Comparison of ENCODE assay signal across 9 mouse cellular contexts in genomic region chr5:143625497-143625896, GRCm38 (mm10). TPM values are rescaled to one million over a fixed set of nuclear protein-coding genes. Genes with fewer than 3 reads are reported as not detected.
DNase-seq lines count a peak whose midpoint lies in the region; ATAC-seq and TF ChIP-seq lines count a peak whose summit lies in the region.
"Had no signal": no experiment of that assay in that cellular context is flagged by ENCODE, and none has a peak within 500 bp of the region (broad histone marks: within the 10 kb centered on the region; RNA-seq: fewer than 3 reads in every experiment).

No protein-coding gene starts in this region.

- WGBS in heart, postnatal 0 days = 41% methylated on average over 12 of the region's 12 CpGs
- WGBS in liver, embryonic 16.5 days (ENCODE audit: insufficient replicate concordance) = 29% methylated on average over 12 of the region's 12 CpGs
- 88% methylated on average over 12 of the region's 12 CpGs for WGBS in midbrain, embryonic 14.5 days
- 91% methylated on average over 12 of the region's 12 CpGs for WGBS in forebrain, embryonic 13.5 days

- peak overlapping the region; percentile 56 for H3K9ac ChIP-seq in heart, postnatal 0 days (replicated peaks; ENCODE audit: low read depth, low read length)
- H3K9ac ChIP-seq in liver, embryonic 16.5 days (ENCODE audit: low read depth, low read length) = peak overlapping the region; percentile 72
- H3K9ac ChIP-seq in midbrain, embryonic 14.5 days (replicated peaks; ENCODE audit: low read length) = no peak overlapping the region
- no peak overlapping the region for H3K9ac ChIP-seq in forebrain, embryonic 13.5 days
- H3K9ac ChIP-seq: neural tube, embryonic 13.5 days had no signal

- H3K36me3 ChIP-seq in G1E (replicated peaks) = peaks cover 35% of the 10 kb centered on the region
- H3K36me3 ChIP-seq in heart, postnatal 0 days (replicated peaks; ENCODE audit: control insufficient read depth, insufficient read depth, low read length) = 0 out of 2 replicates have a peak, but pooled peaks cover 4% of the 10 kb centered on the region
- no peaks in the 10 kb centered on the region; the same call in 1 of the 2 replicates for H3K36me3 ChIP-seq in liver, embryonic 16.5 days (ENCODE audit: control insufficient read depth, insufficient read depth)
- H3K36me3 ChIP-seq in midbrain, embryonic 14.5 days (ENCODE audit: control insufficient read depth, insufficient read depth, low read length) = no peaks in the 10 kb centered on the region
- no peaks in the 10 kb centered on the region for H3K36me3 ChIP-seq in forebrain, embryonic 13.5 days (ENCODE audit: poor library complexity, severe bottlenecking)
- H3K36me3 ChIP-seq: neural tube, embryonic 13.5 days had no signal

- H3K9me3 ChIP-seq in G1E (replicated peaks) = peaks cover 3% of the 10 kb centered on the region; the same call in 1 of the 2 replicates
- H3K9me3 ChIP-seq in heart, postnatal 0 days (replicated peaks; ENCODE audit: control insufficient read depth, low read length) = no peaks in the 10 kb centered on the region
- 0 out of 2 replicates have a peak, but pooled peaks cover 4% of the 10 kb centered on the region for H3K9me3 ChIP-seq in liver, embryonic 16.5 days (replicated peaks; ENCODE audit: control insufficient read depth, low read length)
- H3K9me3 ChIP-seq in midbrain, embryonic 14.5 days (ENCODE audit: control insufficient read depth, low read length) = no peaks in the 10 kb centered on the region
- no peaks in the 10 kb centered on the region for H3K9me3 ChIP-seq in forebrain, embryonic 13.5 days (replicated peaks)
- H3K9me3 ChIP-seq: neural tube, embryonic 13.5 days had no signal

- ATAC-seq in G1E (ENCODE audit: extremely low read depth, insufficient number of reproducible peaks, low FRiP score, poor library complexity, severe bottlenecking) = peak; percentile 72
- ATAC-seq in heart, postnatal 0 days (ENCODE audit: insufficient read depth, low read depth) = peak; percentile 34; the same call in 1 of the 2 replicates
- ATAC-seq in liver, embryonic 16.5 days (ENCODE audit: low read depth) = peak; percentile 78
- no peak for ATAC-seq in midbrain, embryonic 14.5 days (ENCODE audit: low FRiP score, low TSS enrichment)
- ATAC-seq in forebrain, embryonic 13.5 days = no peak

- peak overlapping the region; percentile 50 for H3K4me2 ChIP-seq in heart, postnatal 0 days (ENCODE audit: low read depth, low read length)
- peak overlapping the region; percentile 80 for H3K4me2 ChIP-seq in liver, embryonic 16.5 days (ENCODE audit: low read depth, low read length)
- no peak overlapping the region for H3K4me2 ChIP-seq in midbrain, embryonic 14.5 days (ENCODE audit: low read length)
- H3K4me2 ChIP-seq in forebrain, embryonic 13.5 days = no peak overlapping the region
- H3K4me2 ChIP-seq: neural tube, embryonic 13.5 days had no signal

- H3K4me3 ChIP-seq in G1E (ENCODE audit: low read depth, low read length) = peak overlapping the region; percentile 71
- peak overlapping the region; percentile 22 for H3K4me3 ChIP-seq in heart, postnatal 0 days (ENCODE audit: low read depth, low read length)
- H3K4me3 ChIP-seq in liver, embryonic 16.5 days (ENCODE audit: low read depth, low read length) = peak overlapping the region; percentile 64
- H3K4me3 ChIP-seq in midbrain, embryonic 14.5 days (replicated peaks; ENCODE audit: low read depth, low read length) = no peak overlapping the region
- H3K4me3 ChIP-seq in forebrain, embryonic 13.5 days = no peak overlapping the region
- H3K4me3 ChIP-seq: neural tube, embryonic 13.5 days had no signal

- no peak for TF ChIP-seq EP300 in heart, postnatal 0 days (IDR thresholded peaks at IDR 0.05; ENCODE audit: low read depth)

- peak; percentile 35 for DNase-seq in G1E (ENCODE audit: low spot score)
- peak; percentile 56 for DNase-seq in adrenal gland, postnatal 25 days
- peak; percentile 53 for DNase-seq in heart, postnatal 0 days (ENCODE audit: low spot score)
- DNase-seq in frontal cortex, postnatal 25 days (ENCODE audit: low spot score in 2 of 2) = no peak
- no peak for DNase-seq in Muller cell, postnatal 12 days (ENCODE audit: inconsistent ontology term)
- no peak for DNase-seq in midbrain, embryonic 14.5 days

- TF ChIP-seq CTCF in G1E (IDR thresholded peaks at IDR 0.05; ENCODE audit: low read depth, low read length) = no peak
- no peak for TF ChIP-seq CTCF in heart, postnatal 0 days (IDR thresholded peaks at IDR 0.05; ENCODE audit: low read depth)

- H3K27ac ChIP-seq in heart, postnatal 0 days (ENCODE audit: low read depth) = peak overlapping the region; percentile 86
- H3K27ac ChIP-seq in liver, embryonic 16.5 days (ENCODE audit: low read length) = peak overlapping the region; percentile 96
- no peak overlapping the region for H3K27ac ChIP-seq in midbrain, embryonic 14.5 days (replicated peaks; ENCODE audit: low read depth, low read length)
- H3K27ac ChIP-seq in forebrain, embryonic 13.5 days = no peak overlapping the region

- peaks cover 67% of the 10 kb centered on the region for H3K4me1 ChIP-seq in G1E (ENCODE audit: insufficient read depth, low read depth, low read length)
- peaks cover 37% of the 10 kb centered on the region for H3K4me1 ChIP-seq in heart, postnatal 0 days (ENCODE audit: control insufficient read depth, insufficient read depth)
- H3K4me1 ChIP-seq in liver, embryonic 16.5 days (ENCODE audit: control insufficient read depth, low read depth, low read length) = peaks cover 53% of the 10 kb centered on the region
- peaks cover 32% of the 10 kb centered on the region; the same call in 1 of the 2 replicates for H3K4me1 ChIP-seq in midbrain, embryonic 14.5 days (ENCODE audit: control insufficient read depth, insufficient read depth, low read length)
- peaks cover 20% of the 10 kb centered on the region for H3K4me1 ChIP-seq in forebrain, embryonic 13.5 days

- no peaks in the 10 kb centered on the region for H3K27me3 ChIP-seq in G1E (ENCODE audit: insufficient read depth, low read length)
- no peaks in the 10 kb centered on the region for H3K27me3 ChIP-seq in heart, postnatal 0 days (ENCODE audit: control insufficient read depth, insufficient read depth, low read length)
- no peaks in the 10 kb centered on the region for H3K27me3 ChIP-seq in liver, embryonic 16.5 days (ENCODE audit: control insufficient read depth, insufficient read depth, low read depth, low read length)
- no peaks in the 10 kb centered on the region for H3K27me3 ChIP-seq in midbrain, embryonic 14.5 days (ENCODE audit: control insufficient read depth, insufficient read depth, low read length)
- no peaks in the 10 kb centered on the region for H3K27me3 ChIP-seq in forebrain, embryonic 13.5 days
- H3K27me3 ChIP-seq: neural tube, embryonic 13.5 days had no signal

RNA-seq across cellular contexts. Expression of gene Cyth3, which starts 3.2 kb away (rescaled TPM):
- total RNA-seq in G1E (2014; fragmentation: Nextera tagmentation) (242 and 246 TPM in 2 replicates), G1E (2017) (174 and 191 TPM in 2 replicates)
- polyA plus RNA-seq in G1E (2012) = 70.4 and 76.3 TPM in 2 replicates
- total RNA-seq in adrenal gland, postnatal 25 days (2021) = 156 and 193 TPM in 2 replicates
- total RNA-seq in heart, postnatal 0 days (2014; rRNA removed; ENCODE audit: low replicate concordance) = 84.1 and 115 TPM in 2 replicates
- polyA plus RNA-seq in heart, postnatal 0 days (2015; fragmentation: Nextera tagmentation; extraction: Ambion mirVana) = 42.8 and 45.2 TPM in 2 replicates
- 34.7 and 35.9 TPM in 2 replicates for polyA plus RNA-seq in liver, embryonic 16.5 days (2015; fragmentation: Nextera tagmentation; extraction: Ambion mirVana)
- polyA plus RNA-seq in midbrain, embryonic 14.5 days (2014; fragmentation: Nextera tagmentation; extraction: Ambion mirVana) = 34.5 and 38.0 TPM in 2 replicates
- polyA plus RNA-seq in forebrain, embryonic 13.5 days (2015; fragmentation: Nextera tagmentation; extraction: Ambion mirVana) = 24.0 and 26.4 TPM in 2 replicates

Comparison
In these comparisons a context has a peak if more than half of its experiments do, and no peak if none do; other contexts are left out.
1. ATAC-seq: peak in G1E (single experiment), heart, postnatal 0 days (single experiment) and liver, embryonic 16.5 days (single experiment); none in midbrain, embryonic 14.5 days (single experiment) and forebrain, embryonic 13.5 days (single experiment).
2. DNase-seq: peak in G1E (single experiment), adrenal gland, postnatal 25 days (single experiment) and heart, postnatal 0 days (single experiment); none in frontal cortex, postnatal 25 days (0 of 2), Muller cell, postnatal 12 days (single experiment) and midbrain, embryonic 14.5 days (single experiment).
3. H3K4me3 ChIP-seq: peak in G1E (single experiment), heart, postnatal 0 days (single experiment) and liver, embryonic 16.5 days (single experiment); none in midbrain, embryonic 14.5 days (single experiment) and forebrain, embryonic 13.5 days (single experiment).
4. H3K27ac ChIP-seq: peak in heart, postnatal 0 days (single experiment) and liver, embryonic 16.5 days (single experiment); none in midbrain, embryonic 14.5 days (single experiment) and forebrain, embryonic 13.5 days (single experiment).
5. H3K4me2 ChIP-seq: peak in heart, postnatal 0 days (single experiment) and liver, embryonic 16.5 days (single experiment); none in midbrain, embryonic 14.5 days (single experiment) and forebrain, embryonic 13.5 days (single experiment).
6. H3K9ac ChIP-seq: peak in heart, postnatal 0 days (single experiment) and liver, embryonic 16.5 days (single experiment); none in midbrain, embryonic 14.5 days (single experiment) and forebrain, embryonic 13.5 days (single experiment).